Comparison of ENCODE assay signal across 9 mouse cellular contexts in the genomic region with DNA sequence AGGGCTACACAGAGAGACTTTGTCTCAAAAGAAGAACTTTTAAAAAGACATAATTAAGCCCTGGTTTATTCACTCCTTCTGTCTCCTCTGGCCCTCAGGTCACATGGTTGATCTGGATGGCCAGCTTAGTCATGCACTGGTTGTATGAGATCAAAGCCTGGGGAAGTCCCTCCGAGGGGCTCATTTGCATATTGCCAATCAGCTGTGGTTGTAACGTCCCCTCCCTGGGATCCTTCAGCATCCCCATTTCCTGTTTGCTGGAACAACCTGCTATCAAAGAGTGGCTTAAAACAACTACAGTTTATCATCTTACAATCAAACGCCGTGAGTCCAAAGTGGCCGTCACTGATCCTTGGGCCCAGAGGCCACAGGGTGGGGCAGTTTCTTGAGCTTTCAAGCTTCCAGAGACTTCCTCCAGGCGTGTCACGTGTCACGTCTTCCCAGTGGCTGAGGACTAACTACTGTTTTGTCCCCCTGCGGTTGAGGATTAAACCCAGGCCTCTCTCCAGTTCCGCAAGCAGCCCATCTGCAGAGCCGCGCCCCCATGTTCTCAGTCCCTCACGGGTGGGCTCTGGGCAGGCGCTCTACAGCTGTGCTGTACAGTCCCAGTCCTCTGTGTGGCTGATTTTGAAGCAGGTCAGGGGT. TPM values are rescaled to one million over a fixed set of nuclear protein-coding genes. Genes with fewer than 3 reads are reported as not detected.
A peak's percentile ranks its signal among the peaks of the same experiment; 100 is the strongest.
DNase-seq lines count a peak whose midpoint lies in the region; ATAC-seq and TF ChIP-seq lines count a peak whose summit lies in the region.
"Had no signal": no experiment of that assay in that cellular context is flagged by ENCODE, and none has a peak within 500 bp of the region (broad histone marks: within the 10 kb centered on the region; RNA-seq: fewer than 3 reads in every experiment).

No protein-coding gene starts in this region.

- DNase-seq in adrenal gland, postnatal 36 days: peak; percentile 12 to 35
- no peak for DNase-seq in adrenal gland, postnatal 10 days
- DNase-seq in intestine, embryonic 14.5 days (ENCODE audit: low spot score): peak; percentile 65
- DNase-seq in midbrain, postnatal 0 days (ENCODE audit: low spot score): no peak
- no peak for DNase-seq in right cerebral cortex, postnatal 10 days (ENCODE audit: low spot score in 2 of 2)
- no peak for DNase-seq in cerebellum, adult 11-12 months
- no peak for DNase-seq in right cerebral cortex, postnatal 25 days

- H3K9me3 ChIP-seq in ES-Bruce4 (replicated peaks; ENCODE audit: control insufficient read depth, insufficient read depth, low read length, poor library complexity, severe bottlenecking): no peaks in the 10 kb centered on the region
- no peaks in the 10 kb centered on the region for H3K9me3 ChIP-seq in intestine, embryonic 14.5 days (ENCODE audit: control insufficient read depth, low read length)
- no peaks in the 10 kb centered on the region for H3K9me3 ChIP-seq in midbrain, postnatal 0 days (ENCODE audit: low read length)

- WGBS in intestine, embryonic 14.5 days: 35% methylated on average over 14 of the region's 14 CpGs
- 39% methylated on average over 14 of the region's 14 CpGs for WGBS in midbrain, postnatal 0 days

- no peak overlapping the region for H3K4me3 ChIP-seq in ES-Bruce4 (ENCODE audit: low read depth, low read length)
- H3K4me3 ChIP-seq in intestine, embryonic 14.5 days (ENCODE audit: low read depth, low read length): no peak overlapping the region
- H3K4me3 ChIP-seq in midbrain, postnatal 0 days (ENCODE audit: low read depth, low read length): no peak overlapping the region

- no peak for TF ChIP-seq CTCF in ES-Bruce4 (IDR thresholded peaks at IDR 0.05; ENCODE audit: low read depth, low read length)
- no peak for TF ChIP-seq CTCF in midbrain, postnatal 0 days (IDR thresholded peaks at IDR 0.05)

- no peak overlapping the region for H3K4me2 ChIP-seq in intestine, embryonic 14.5 days (ENCODE audit: low read length)
- H3K4me2 ChIP-seq in midbrain, postnatal 0 days (ENCODE audit: low read depth, low read length, poor library complexity, severe bottlenecking): no peak overlapping the region

- TF ChIP-seq EP300 in ES-Bruce4 (IDR thresholded peaks at IDR 0.05; ENCODE audit: insufficient read depth, low read depth, low read length): 0 out of 2 replicates have a peak, but pooled peaks have one; percentile 7

- H3K27me3 ChIP-seq in ES-Bruce4 (ENCODE audit: control insufficient read depth, insufficient read depth, low read length, poor library complexity, severe bottlenecking): no peaks in the 10 kb centered on the region
- H3K27me3 ChIP-seq in intestine, embryonic 14.5 days (replicated peaks; ENCODE audit: control insufficient read depth, insufficient read depth, low read length): no peaks in the 10 kb centered on the region
- H3K27me3 ChIP-seq in midbrain, postnatal 0 days (ENCODE audit: insufficient read depth, low read length): no peaks in the 10 kb centered on the region

- ATAC-seq in intestine, embryonic 14.5 days (replicated peaks; ENCODE audit: low FRiP score, low TSS enrichment, low read depth): peak; percentile 62
- peak; percentile 29; the same call in 1 of the 2 replicates for ATAC-seq in midbrain, postnatal 0 days (ENCODE audit: low FRiP score)

- H3K9ac ChIP-seq in ES-Bruce4 (ENCODE audit: low read depth, poor library complexity, severe bottlenecking): no peak overlapping the region
- no peak overlapping the region for H3K9ac ChIP-seq in intestine, embryonic 14.5 days (ENCODE audit: low read length)
- H3K9ac ChIP-seq in midbrain, postnatal 0 days (replicated peaks; ENCODE audit: low read length, poor library complexity, severe bottlenecking): no peak overlapping the region

- peaks cover 3% of the 10 kb centered on the region for H3K4me1 ChIP-seq in ES-Bruce4 (ENCODE audit: control insufficient read depth, insufficient read depth, low read length)
- peaks cover 6% of the 10 kb centered on the region; the same call in 1 of the 2 replicates for H3K4me1 ChIP-seq in intestine, embryonic 14.5 days (replicated peaks; ENCODE audit: control insufficient read depth, insufficient read depth, low read length)
- no peaks in the 10 kb centered on the region for H3K4me1 ChIP-seq in midbrain, postnatal 0 days (ENCODE audit: insufficient read depth, low read length)

- H3K36me3 ChIP-seq in ES-Bruce4 (ENCODE audit: control insufficient read depth, insufficient read depth, low read length, poor library complexity, severe bottlenecking): no peaks in the 10 kb centered on the region
- H3K36me3 ChIP-seq in intestine, embryonic 14.5 days (ENCODE audit: control insufficient read depth, insufficient read depth, low read length): no peaks in the 10 kb centered on the region
- no peaks in the 10 kb centered on the region for H3K36me3 ChIP-seq in midbrain, postnatal 0 days (ENCODE audit: insufficient read depth, low read length)

- H3K27ac ChIP-seq in ES-Bruce4 (ENCODE audit: insufficient read depth, low read length): peak overlapping the region; percentile 7; the same call in 1 of the 2 replicates
- H3K27ac ChIP-seq in intestine, embryonic 14.5 days (ENCODE audit: low read depth): peak overlapping the region; percentile 33; the same call in 1 of the 2 replicates
- no peak overlapping the region for H3K27ac ChIP-seq in midbrain, postnatal 0 days (ENCODE audit: low read depth, low read length)

- TF ChIP-seq POLR2A in ES-Bruce4 (IDR thresholded peaks at IDR 0.05; ENCODE audit: insufficient read depth, low read length): peak; percentile 87

RNA-seq across cellular contexts. Expression of gene Ceacam19, which starts 10.9 kb away (rescaled TPM):
- not detected for total RNA-seq in adrenal gland, postnatal 36 days (2021)
- total RNA-seq in adrenal gland, postnatal 10 days (2021): not detected
- polyA plus RNA-seq in ES-Bruce4 (2011; ENCODE audit: insufficient read depth, insufficient read length, low read depth, missing spikeins): not detected in 2 replicates
- polyA plus RNA-seq in intestine, embryonic 14.5 days (2014; fragmentation: Nextera tagmentation; extraction: Ambion mirVana): not detected in 2 replicates
- total RNA-seq in midbrain, postnatal 0 days (2014; rRNA removed): 0.38 TPM in 1 of 2 replicates, not detected in the other
- not detected in 2 replicates for polyA plus RNA-seq in midbrain, postnatal 0 days (2015; fragmentation: Nextera tagmentation; extraction: Ambion mirVana)
- total RNA-seq: heart, adult 18-20 months had no signal

RNA-seq across cellular contexts. Expression of gene Ceacam16, which starts 15.8 kb away (rescaled TPM):
- total RNA-seq in adrenal gland, postnatal 36 days (2021): not detected
- total RNA-seq in adrenal gland, postnatal 10 days (2021): under 1 TPM in 1 of 2 experiments, not detected in 1; 0.18 TPM
- not detected in 2 replicates for polyA plus RNA-seq in ES-Bruce4 (2011; ENCODE audit: insufficient read depth, insufficient read length, low read depth, missing spikeins)
- polyA plus RNA-seq in intestine, embryonic 14.5 days (2014; fragmentation: Nextera tagmentation; extraction: Ambion mirVana): not detected in 2 replicates
- not detected in 2 replicates for total RNA-seq in midbrain, postnatal 0 days (2014; rRNA removed)
- 0.90 and 1.5 TPM in 2 replicates for polyA plus RNA-seq in midbrain, postnatal 0 days (2015; fragmentation: Nextera tagmentation; extraction: Ambion mirVana)
- total RNA-seq: heart, adult 18-20 months had no signal

RNA-seq across cellular contexts. Expression of gene Gm19345, which starts 25.1 kb away (rescaled TPM):
- under 1 TPM in 1 of 2 experiments, not detected in 1; 0.83 TPM for total RNA-seq in adrenal gland, postnatal 36 days (2021)
- not detected for total RNA-seq in adrenal gland, postnatal 10 days (2021)
- 0.82 and 1.1 TPM in 2 replicates for polyA plus RNA-seq in ES-Bruce4 (2011; ENCODE audit: insufficient read depth, insufficient read length, low read depth, missing spikeins)
- polyA plus RNA-seq in intestine, embryonic 14.5 days (2014; fragmentation: Nextera tagmentation; extraction: Ambion mirVana): 0.31 and 0.42 TPM in 2 replicates
- 31.6 and 44.4 TPM in 2 replicates for total RNA-seq in midbrain, postnatal 0 days (2014; rRNA removed)
- 21.6 and 25.8 TPM in 2 replicates for polyA plus RNA-seq in midbrain, postnatal 0 days (2015; fragmentation: Nextera tagmentation; extraction: Ambion mirVana)
- total RNA-seq: heart, adult 18-20 months had no signal

RNA-seq across cellular contexts. Expression of gene Pvr, which starts 44.1 kb away (rescaled TPM):
- total RNA-seq in adrenal gland, postnatal 36 days (2021): 10 to 100 TPM; 28.8 to 33.7 TPM
- total RNA-seq in adrenal gland, postnatal 10 days (2021): 10 to 100 TPM; 20.9 to 24.9 TPM
- 63.5 and 68.1 TPM in 2 replicates for polyA plus RNA-seq in ES-Bruce4 (2011; ENCODE audit: insufficient read depth, insufficient read length, low read depth, missing spikeins)
- 10.6 and 11.9 TPM in 2 replicates for polyA plus RNA-seq in intestine, embryonic 14.5 days (2014; fragmentation: Nextera tagmentation; extraction: Ambion mirVana)
- 11.0 and 14.7 TPM in 2 replicates for total RNA-seq in midbrain, postnatal 0 days (2014; rRNA removed)
- 7.1 and 7.7 TPM in 2 replicates for polyA plus RNA-seq in midbrain, postnatal 0 days (2015; fragmentation: Nextera tagmentation; extraction: Ambion mirVana)

RNA-seq across cellular contexts. Expression of gene Bcl3, which starts 54.3 kb away (rescaled TPM):
- total RNA-seq in adrenal gland, postnatal 36 days (2021): 10 to 100 TPM; 19.5 to 51.0 TPM
- 10 to 100 TPM; 15.4 to 16.6 TPM for total RNA-seq in adrenal gland, postnatal 10 days (2021)
- 17.3 and 27.3 TPM in 2 replicates for polyA plus RNA-seq in ES-Bruce4 (2011; ENCODE audit: insufficient read depth, insufficient read length, low read depth, missing spikeins)
- polyA plus RNA-seq in intestine, embryonic 14.5 days (2014; fragmentation: Nextera tagmentation; extraction: Ambion mirVana): 9.5 and 13.5 TPM in 2 replicates
- total RNA-seq in midbrain, postnatal 0 days (2014; rRNA removed): 0.55 and 0.66 TPM in 2 replicates
- polyA plus RNA-seq in midbrain, postnatal 0 days (2015; fragmentation: Nextera tagmentation; extraction: Ambion mirVana): 0.93 and 1.3 TPM in 2 replicates

Comparison
In these comparisons a context has a peak if more than half of its experiments do, and no peak if none do; other contexts are left out.
1. DNase-seq: peak in adrenal gland, postnatal 36 days (2 of 2) and intestine, embryonic 14.5 days (single experiment); none in adrenal gland, postnatal 10 days (single experiment), midbrain, postnatal 0 days (single experiment), right cerebral cortex, postnatal 10 days (0 of 2), cerebellum, adult 11-12 months (single experiment) and right cerebral cortex, postnatal 25 days (single experiment).
2. RNA of gene Gm19345, which starts 25.1 kb away (total RNA-seq): 31.6 to 44.4 TPM in midbrain, postnatal 0 days; 0.83 TPM in adrenal gland, postnatal 36 days and not detected in adrenal gland, postnatal 10 days; every median in the first group is over 10 times any median in the second.